Mouse (Mus musculus) forelimb bud, embryonic 11.5 days (tissue): ENCODE measurements at regions not wholly inside any gene's neighbourhood (a gene's known extent, or its start where the extent isn't known, plus 50 kb on each side); places are given as distances from the start of the nearest gene placed in this dataset.
A peak's percentile ranks its signal among the peaks of the same experiment; 100 is the strongest.

ENCODE experiments used
- DNase-seq: peaks from one replicate; pipeline ENCODE4 v3.0.0-alpha.2; 2012; ENCODE audit warnings: low read depth, low spot score

- DNase-seq, result no peak
Measured at GRCm38 (mm10) chr5:24237201-24237600, 72.4 kb downstream of the Nupl2 start.

GRCm38 (mm10) chr5:24239006-24239405, 74.2 kb downstream of the Nupl2 start:
- no peak for DNase-seq

GRCm38 (mm10) chr5:24244211-24244610, 79.4 kb downstream of the Nupl2 start:
- DNase-seq, result no peak

- DNase-seq, result no peak
Measured at GRCm38 (mm10) chr5:24255421-24255820, 90.7 kb downstream of the Nupl2 start.

GRCm38 (mm10) chr5:24261098-24261497, 90.3 kb downstream of the Kcnh2 start:
- DNase-seq, result peak; percentile 74

- DNase-seq, result peak; percentile 14
Measured at GRCm38 (mm10) chr5:24262146-24262545, 89.3 kb downstream of the Kcnh2 start.

- DNase-seq, result no peak
Measured at GRCm38 (mm10) chr5:24264151-24264550, 87.3 kb downstream of the Kcnh2 start.

GRCm38 (mm10) chr5:24265431-24265830, 86.0 kb downstream of the Kcnh2 start:
- DNase-seq, result no peak

- DNase-seq, result peak; percentile 84
Measured at GRCm38 (mm10) chr5:24266344-24267295, 84.8 kb downstream of the Kcnh2 start.
